Mouse (Mus musculus) gonadal fat pad, adult 2 months (tissue): ENCODE results near the gene Kpnb1. TPM values are rescaled to one million over a fixed set of nuclear protein-coding genes. Genes with fewer than 3 reads are reported as not detected.

Experiments used
- polyA plus RNA-seq: library from polyadenylated mRNA; depleted of rRNA; stranded (reverse); fragments of >200 nt; gene quantifications from 2 replicates; pipeline ENCODE4 v1.2.3, GENCODE M21; 2012; rRNA removed

Kpnb1 gene
- polyA plus RNA-seq, 1 experiment, result 40.4 TPM

Other genes starting within 250 kb of the Kpnb1 start
- gene Pnpo, start 243.9 kb downstream of the Kpnb1 start, polyA plus RNA-seq, result 39.3 and 41.8 TPM in 2 replicates
- gene Sp2, start 204.9 kb downstream of the Kpnb1 start, polyA plus RNA-seq, result 11.6 and 19.8 TPM in 2 replicates
- 1.5 and 2.2 TPM in 2 replicates for gene Sp6, start 174.5 kb downstream of the Kpnb1 start, polyA plus RNA-seq
- gene Scrn2, start 157.9 kb downstream of the Kpnb1 start, polyA plus RNA-seq, result 19.6 and 21.0 TPM in 2 replicates
- gene Lrrc46, start 146.5 kb downstream of the Kpnb1 start, polyA plus RNA-seq, result 4.9 and 7.7 TPM in 2 replicates
- 72.0 and 90.4 TPM in 2 replicates for gene Mrpl10, start 146.3 kb downstream of the Kpnb1 start, polyA plus RNA-seq
- gene Osbpl7, start 137.3 kb downstream of the Kpnb1 start, polyA plus RNA-seq, result 30.5 and 35.6 TPM in 2 replicates
- gene Tbx21, start 72.5 kb downstream of the Kpnb1 start, polyA plus RNA-seq, result 0.23 and 0.29 TPM in 2 replicates
- 11.3 and 11.9 TPM in 2 replicates for gene Tbkbp1, start 36.4 kb downstream of the Kpnb1 start, polyA plus RNA-seq
- 20.4 and 24.7 TPM in 2 replicates for gene Npepps, start 92.8 kb upstream of the Kpnb1 start, polyA plus RNA-seq
- 12.2 and 12.3 TPM in 2 replicates for gene Mrpl45, start 127.8 kb upstream of the Kpnb1 start, polyA plus RNA-seq
- gene Gpr179, start 164.2 kb upstream of the Kpnb1 start, polyA plus RNA-seq, result 0.39 and 0.76 TPM in 2 replicates
- 7.9 and 9.0 TPM in 2 replicates for gene Socs7, start 174.7 kb upstream of the Kpnb1 start, polyA plus RNA-seq
- gene Arhgap23, start 227.7 kb upstream of the Kpnb1 start, polyA plus RNA-seq, result 25.6 and 31.5 TPM in 2 replicates